Mouse (Mus musculus) cerebellum, postnatal 14 days (tissue): ENCODE data around the gene Gm2030.
"Not testable (repeated sequence)": the region's sequence is repeated elsewhere in the genome, so short reads cannot be mapped to it uniquely, and the experiment has no call there.

ENCODE experiments used
- DNase-seq, 2 experiments: peaks; one replicate each; pipeline ENCODE4 v3.0.0; 2021; ENCODE audit warnings: mixed read lengths in 2 of 2

Gene Gm2030

DNA sequence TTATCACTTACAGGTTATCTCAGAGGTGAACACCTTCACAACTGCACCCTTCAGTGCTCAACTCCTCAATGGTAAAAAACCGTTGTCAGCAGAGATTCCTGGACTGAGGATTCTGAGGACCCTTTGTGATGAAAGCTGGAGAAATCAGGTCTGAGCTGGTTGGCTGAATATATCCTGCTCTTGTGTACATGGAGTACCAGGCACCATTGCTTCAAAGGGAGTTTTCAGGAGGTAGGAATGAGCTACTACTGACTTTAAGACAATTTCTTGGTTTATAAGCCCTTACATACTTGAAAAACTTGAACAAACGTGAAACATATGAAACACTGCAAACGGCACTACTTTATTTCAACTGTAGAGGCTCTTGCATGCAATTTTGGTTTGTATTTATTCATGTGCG lies at the start of gene Gm2030:
Gene Gm2030, minus strand, starts transcription at position 101 of the 400 bp plus-strand sequence.
- not testable (repeated sequence) for DNase-seq
